Mouse (Mus musculus): ENCODE results near the gene Mtcl1. TPM values are rescaled to one million over a fixed set of nuclear protein-coding genes. Genes with fewer than 3 reads are reported as not detected.

Mtcl1 gene
- total RNA-seq, 1 experiment from 2014 or later = not detected

GRCm38 (mm10) chr17:66314566-66315285, 134.8 kb downstream of the Mtcl1 start:
- no peak for ATAC-seq (replicated peaks; ENCODE audit: insufficient number of reproducible peaks, low FRiP score, low TSS enrichment, poor library complexity, severe bottlenecking)

GRCm38 (mm10) chr17:66301906-66302305, 147.6 kb downstream of the Mtcl1 start:
- no peak for ATAC-seq (replicated peaks; ENCODE audit: insufficient number of reproducible peaks, low FRiP score, low TSS enrichment, poor library complexity, severe bottlenecking)

GRCm38 (mm10) chr17:66301267-66301666, 148.3 kb downstream of the Mtcl1 start:
- no peak for ATAC-seq (replicated peaks; ENCODE audit: insufficient number of reproducible peaks, low FRiP score, low TSS enrichment, poor library complexity, severe bottlenecking)

GRCm38 (mm10) chr17:66297721-66298120, 151.8 kb downstream of the Mtcl1 start:
- ATAC-seq (replicated peaks; ENCODE audit: insufficient number of reproducible peaks, low FRiP score, low TSS enrichment, poor library complexity, severe bottlenecking) = no peak

- ATAC-seq (replicated peaks; ENCODE audit: insufficient number of reproducible peaks, low FRiP score, low TSS enrichment, poor library complexity, severe bottlenecking) = no peak
Observed at GRCm38 (mm10) chr17:66293581-66293980, 156.0 kb downstream of the Mtcl1 start.

- ATAC-seq (replicated peaks; ENCODE audit: insufficient number of reproducible peaks, low FRiP score, low TSS enrichment, poor library complexity, severe bottlenecking) = no peak
Observed at GRCm38 (mm10) chr17:66289894-66290293, 159.7 kb downstream of the Mtcl1 start.

Other genes with a start within 250 kb of the Mtcl1 start
- 32.1 to 41.3 TPM (median 36.1 TPM) in 3 replicates for gene Rab12, start 70.0 kb upstream of the Mtcl1 start, total RNA-seq (2017)
- gene Themis3, start 144.9 kb upstream of the Mtcl1 start, total RNA-seq (2017) = not detected in 3 replicates